Mouse (Mus musculus) stomach, embryonic 16.5 days (tissue): ENCODE measurements at regions not wholly inside any gene's neighbourhood (a gene's known extent, or its start where the extent isn't known, plus 50 kb on each side); places are given as distances from the start of the nearest gene placed in this dataset.

ENCODE experiments used
- ATAC-seq: fragments of 200-750 bp; cut with Nextera tagmentation; 2 replicates; pipeline ENCODE4 v1.8.0; 2017; ENCODE audit warnings: moderate number of reproducible peaks, moderate TSS enrichment; ENCODE audit not compliant: insufficient read depth, low FRiP score
- H3K27ac ChIP-seq: fragments of 300-500 bp; sonication (generic); 2 replicates; pipeline ENCODE4 v1.5.1; 2014; ENCODE audit warnings: low read length
- H3K27me3 ChIP-seq: fragments of 300-500 bp; sonication (generic); 2 replicates; pipeline ENCODE4 v1.6.1; 2014; ENCODE audit warnings: low read length, control low read depth, mixed read lengths; ENCODE audit not compliant: control insufficient read depth, insufficient read depth
- H3K36me3 ChIP-seq: fragments of 300-500 bp; sonication (generic); 2 replicates; pipeline ENCODE4 v1.6.1; 2014; ENCODE audit warnings: low read length; ENCODE audit not compliant: control insufficient read depth, insufficient read depth
- H3K4me1 ChIP-seq: fragments of 300-500 bp; sonication (generic); 2 replicates; pipeline ENCODE4 v1.6.1; 2014; ENCODE audit warnings: low read length, control low read depth, mixed read lengths; ENCODE audit not compliant: control insufficient read depth, insufficient read depth
- H3K4me2 ChIP-seq: fragments of 300-500 bp; sonication (generic); 2 replicates; pipeline ENCODE4 v1.6.1; 2014; ENCODE audit warnings: low read depth, low read length, mixed read lengths
- H3K4me3 ChIP-seq: fragments of 300-500 bp; sonication (generic); replicated peaks from 2 replicates; pipeline ENCODE4 v1.5.1; 2014; ENCODE audit warnings: mild to moderate bottlenecking, low read length
- H3K9ac ChIP-seq: fragments of 300-500 bp; sonication (generic); 2 replicates; pipeline ENCODE4 v1.6.1; 2014; ENCODE audit warnings: low read length
- H3K9me3 ChIP-seq: fragments of 300-500 bp; sonication (generic); replicated peaks from 2 replicates; pipeline ENCODE4 v1.6.1; 2016; ENCODE audit warnings: low read length, control low read depth; ENCODE audit not compliant: control insufficient read depth
- WGBS: fragments of 180-500 bp; shearing (Covaris S2); extraction: QIAGEN DNeasy Blood & Tissue Kit; methylation state at CpG from one replicate; pipeline ENCODE4 v1.1.7; 2014; 5-methylcytosine and 5-hydroxymethylcytosine counted together

- no peak overlapping the region for H3K4me2 ChIP-seq
- no peaks in the 10 kb centered on the region for H3K4me1 ChIP-seq
- H3K9ac ChIP-seq = no peak overlapping the region
- H3K27ac ChIP-seq = no peak overlapping the region
- H3K9me3 ChIP-seq = no peaks in the 10 kb centered on the region
- H3K36me3 ChIP-seq = no peaks in the 10 kb centered on the region
- no peak for ATAC-seq
- 72% methylated on average over 8 of the region's 8 CpGs for WGBS
- H3K4me3 ChIP-seq = no peak overlapping the region
- H3K27me3 ChIP-seq = no peaks in the 10 kb centered on the region
These were observed 282.2 kb upstream of the Cdh6 start for GRCm38 (mm10) chr15:13455560-13456219.

GRCm38 (mm10) chr15:13450385-13450784, 276.9 kb upstream of the Cdh6 start:
- H3K9me3 ChIP-seq = no peaks in the 10 kb centered on the region
- H3K9ac ChIP-seq = no peak overlapping the region
- no peaks in the 10 kb centered on the region for H3K36me3 ChIP-seq
- H3K4me1 ChIP-seq = no peaks in the 10 kb centered on the region
- no peak overlapping the region for H3K4me3 ChIP-seq
- WGBS = 85% methylated on average over 5 of the region's 5 CpGs
- no peak for ATAC-seq
- H3K27ac ChIP-seq = no peak overlapping the region
- no peak overlapping the region for H3K4me2 ChIP-seq
- H3K27me3 ChIP-seq = no peaks in the 10 kb centered on the region

GRCm38 (mm10) chr15:13434608-13435007, 261.1 kb upstream of the Cdh6 start:
- Histone ChIP-seq H3K27me3 (no peaks in the 10 kb centered on the region), H3K4me3 (no peak overlapping the region), H3K4me2 (no peak overlapping the region), H3K9me3 (no peaks in the 10 kb centered on the region), H3K27ac (no peak overlapping the region), H3K36me3 (no peaks in the 10 kb centered on the region), H3K9ac (no peak overlapping the region), H3K4me1 (no peaks in the 10 kb centered on the region)
- WGBS = 51% methylated on average over 1 of the region's 1 CpGs
- no peak for ATAC-seq

GRCm38 (mm10) chr15:13432971-13433370, 259.5 kb upstream of the Cdh6 start:
- H3K4me1 ChIP-seq = no peaks in the 10 kb centered on the region
- H3K4me3 ChIP-seq = no peak overlapping the region
- H3K27me3 ChIP-seq = no peaks in the 10 kb centered on the region
- no peaks in the 10 kb centered on the region for H3K9me3 ChIP-seq
- H3K36me3 ChIP-seq = no peaks in the 10 kb centered on the region
- ATAC-seq = no peak
- 87% methylated on average over 2 of the region's 2 CpGs for WGBS
- H3K9ac ChIP-seq = no peak overlapping the region
- H3K4me2 ChIP-seq = no peak overlapping the region
- H3K27ac ChIP-seq = no peak overlapping the region

- Histone ChIP-seq H3K36me3 (no peaks in the 10 kb centered on the region), H3K27ac (no peak overlapping the region), H3K27me3 (no peaks in the 10 kb centered on the region), H3K4me3 (no peak overlapping the region), H3K9me3 (no peaks in the 10 kb centered on the region), H3K9ac (no peak overlapping the region), H3K4me1 (no peaks in the 10 kb centered on the region), H3K4me2 (no peak overlapping the region)
- no peak for ATAC-seq
- 14% methylated on average over 3 of the region's 3 CpGs for WGBS
These were observed 246.1 kb upstream of the Cdh6 start for GRCm38 (mm10) chr15:13419616-13420015.

- WGBS = 65% methylated on average over 11 of the region's 11 CpGs
- H3K9me3 ChIP-seq = no peaks in the 10 kb centered on the region
- H3K27ac ChIP-seq = no peak overlapping the region
- H3K36me3 ChIP-seq = no peaks in the 10 kb centered on the region
- no peak overlapping the region for H3K4me2 ChIP-seq
- no peaks in the 10 kb centered on the region for H3K4me1 ChIP-seq
- no peaks in the 10 kb centered on the region for H3K27me3 ChIP-seq
- H3K9ac ChIP-seq = no peak overlapping the region
- ATAC-seq = no peak
- no peak overlapping the region for H3K4me3 ChIP-seq
These were observed 236.7 kb upstream of the Cdh6 start for GRCm38 (mm10) chr15:13410065-13410688.

GRCm38 (mm10) chr15:13393155-13393554, 219.7 kb upstream of the Cdh6 start:
- H3K9ac ChIP-seq = no peak overlapping the region
- H3K4me1 ChIP-seq = no peaks in the 10 kb centered on the region
- H3K9me3 ChIP-seq = no peaks in the 10 kb centered on the region
- H3K27ac ChIP-seq = no peak overlapping the region
- no peaks in the 10 kb centered on the region for H3K27me3 ChIP-seq
- H3K4me2 ChIP-seq = no peak overlapping the region
- 69% methylated on average over 6 of the region's 6 CpGs for WGBS
- H3K36me3 ChIP-seq = no peaks in the 10 kb centered on the region
- ATAC-seq = no peak
- no peak overlapping the region for H3K4me3 ChIP-seq

- Histone ChIP-seq H3K4me3 (no peak overlapping the region), H3K27ac (no peak overlapping the region), H3K36me3 (no peaks in the 10 kb centered on the region), H3K4me1 (no peaks in the 10 kb centered on the region), H3K9me3 (no peaks in the 10 kb centered on the region), H3K9ac (no peak overlapping the region), H3K27me3 (no peaks in the 10 kb centered on the region), H3K4me2 (no peak overlapping the region)
- WGBS = 45% methylated on average over 4 of the region's 4 CpGs
- no peak for ATAC-seq
These were observed 217.9 kb upstream of the Cdh6 start for GRCm38 (mm10) chr15:13391331-13391730.

GRCm38 (mm10) chr15:13384815-13385214, 211.3 kb upstream of the Cdh6 start:
- Histone ChIP-seq H3K4me3 (no peak overlapping the region), H3K27me3 (no peaks in the 10 kb centered on the region), H3K9me3 (no peaks in the 10 kb centered on the region), H3K4me1 (no peaks in the 10 kb centered on the region), H3K36me3 (no peaks in the 10 kb centered on the region), H3K4me2 (no peak overlapping the region), H3K27ac (no peak overlapping the region), H3K9ac (no peak overlapping the region)
- 13% methylated on average over 6 of the region's 6 CpGs for WGBS
- no peak for ATAC-seq
